Mouse (Mus musculus): ENCODE data around the gene Aqp1. TPM values are rescaled to one million over a fixed set of nuclear protein-coding genes. Genes with fewer than 3 reads are reported as not detected.

Gene Aqp1
- total and polyA plus RNA-seq, 3 experiments, result 57.2 to 95.3 TPM; not detected in 1

- Histone ChIP-seq H3K79me2 (ENCODE audit: control insufficient read depth, insufficient read depth, low read length, poor library complexity) (no peaks in the 10 kb centered on the region), H3K27ac (ENCODE audit: control insufficient read depth, low read depth, low read length) (no peak overlapping the region), H3K36me3 (ENCODE audit: control insufficient read depth in 1 of 2, insufficient read depth in 2 of 2, low read length in 2 of 2) (no peaks in the 10 kb centered on the region), H3K4me3 (ENCODE audit: control insufficient read depth in 1 of 2, insufficient read depth in 1 of 2, low read depth in 2 of 2, low read length in 2 of 2) (no peak overlapping the region), H3K4me1 (ENCODE audit: control insufficient read depth in 1 of 2, insufficient read depth in 2 of 2, low read length in 2 of 2) (no peaks in the 10 kb centered on the region), H3K9me3 (replicated peaks; ENCODE audit: insufficient read depth, low read length) (no peaks in the 10 kb centered on the region), H3K27me3 (ENCODE audit: control insufficient read depth in 1 of 2, insufficient read depth in 2 of 2, low read length in 2 of 2) (no peaks in the 10 kb centered on the region), H3K9ac (ENCODE audit: control insufficient read depth, low read depth, low read length, poor library complexity, severe bottlenecking) (no peak overlapping the region)
- no peak for DNase-seq (ENCODE audit: low read depth, low spot score)
- TF ChIP-seq MYB (IDR thresholded peaks at IDR 0.05; ENCODE audit: low read depth, low read length) (no peak), USF2 (IDR thresholded peaks at IDR 0.05; ENCODE audit: borderline replicate concordance in 1 of 2, insufficient read depth in 1 of 2, low read depth in 1 of 2, low read length in 2 of 2) (no peak), USF1 (IDR thresholded peaks at IDR 0.05; ENCODE audit: low read depth, low read length) (no peak), NELFE (IDR thresholded peaks at IDR 0.05; ENCODE audit: low read depth, low read length) (no peak), ETS1 (IDR thresholded peaks at IDR 0.05; ENCODE audit: low read depth, low read length) (no peak), RAD21 (IDR thresholded peaks at IDR 0.05; ENCODE audit: low read depth, low read length) (no peak), EP300 (IDR thresholded peaks at IDR 0.05; ENCODE audit: low read depth in 1 of 2, low read length in 2 of 2) (no peak), SMC3 (IDR thresholded peaks at IDR 0.05; ENCODE audit: low read depth, low read length) (no peak), UBTF (IDR thresholded peaks at IDR 0.05; ENCODE audit: borderline replicate concordance, insufficient read depth, low read depth, low read length) (no peak), ZNF384 (IDR thresholded peaks at IDR 0.05; ENCODE audit: low read depth, low read length) (no peak), MAZ (IDR thresholded peaks at IDR 0.05; ENCODE audit: low read depth, low read length) (no peak)
Observed at GRCm38 (mm10) chr6:55388546-55389169, 52.4 kb downstream of the Aqp1 start.

- H3K27me3 ChIP-seq (ENCODE audit: control insufficient read depth in 1 of 2, insufficient read depth in 2 of 2, low read length in 2 of 2), result no peaks in the 10 kb centered on the region
Observed at GRCm38 (mm10) chr6:55389321-55389720, 53.1 kb downstream of the Aqp1 start.

GRCm38 (mm10) chr6:55391814-55392213 lies 55.6 kb downstream of the Aqp1 start:
- Histone ChIP-seq H3K27me3 (ENCODE audit: control insufficient read depth in 1 of 2, insufficient read depth in 2 of 2, low read length in 2 of 2) (no peaks in the 10 kb centered on the region), H3K36me3 (ENCODE audit: control insufficient read depth in 1 of 2, insufficient read depth in 2 of 2, low read length in 2 of 2) (no peaks in the 10 kb centered on the region), H3K9me3 (replicated peaks; ENCODE audit: insufficient read depth, low read length) (no peaks in the 10 kb centered on the region), H3K79me2 (ENCODE audit: control insufficient read depth, insufficient read depth, low read length, poor library complexity) (no peaks in the 10 kb centered on the region), H3K27ac (ENCODE audit: control insufficient read depth, low read depth, low read length) (no peak overlapping the region), H3K4me1 (ENCODE audit: control insufficient read depth in 1 of 2, insufficient read depth in 2 of 2, low read length in 2 of 2) (no peaks in the 10 kb centered on the region), H3K4me3 (ENCODE audit: control insufficient read depth in 1 of 2, insufficient read depth in 1 of 2, low read depth in 2 of 2, low read length in 2 of 2) (no peak overlapping the region), H3K9ac (ENCODE audit: control insufficient read depth, low read depth, low read length, poor library complexity, severe bottlenecking) (no peak overlapping the region)
- TF ChIP-seq KAT2A (conservative IDR thresholded peaks at IDR 0.05; ENCODE audit: low read depth, low read length) (no peak), NELFE (IDR thresholded peaks at IDR 0.05; ENCODE audit: low read depth, low read length) (no peak), GABPA (IDR thresholded peaks at IDR 0.05; ENCODE audit: low read depth, low read length) (no peak), ZMIZ1 (IDR thresholded peaks at IDR 0.05; ENCODE audit: low read depth, low read length) (no peak)
- DNase-seq (ENCODE audit: low read depth, low spot score), result no peak

More at GRCm38 (mm10) chr6:55389321-55389720, 53.1 kb downstream of the Aqp1 start:
- Histone ChIP-seq H3K36me3 (ENCODE audit: control insufficient read depth in 1 of 2, insufficient read depth in 2 of 2, low read length in 2 of 2) (no peaks in the 10 kb centered on the region), H3K79me2 (ENCODE audit: control insufficient read depth, insufficient read depth, low read length, poor library complexity) (no peaks in the 10 kb centered on the region), H3K4me3 (ENCODE audit: control insufficient read depth in 1 of 2, insufficient read depth in 1 of 2, low read depth in 2 of 2, low read length in 2 of 2) (no peak overlapping the region), H3K9ac (ENCODE audit: control insufficient read depth, low read depth, low read length, poor library complexity, severe bottlenecking) (no peak overlapping the region), H3K9me3 (replicated peaks; ENCODE audit: insufficient read depth, low read length) (no peaks in the 10 kb centered on the region), H3K27ac (ENCODE audit: control insufficient read depth, low read depth, low read length) (no peak overlapping the region), H3K4me1 (ENCODE audit: control insufficient read depth in 1 of 2, insufficient read depth in 2 of 2, low read length in 2 of 2) (no peaks in the 10 kb centered on the region)
- TF ChIP-seq RAD21 (IDR thresholded peaks at IDR 0.05; ENCODE audit: low read depth, low read length) (no peak), MAX (IDR thresholded peaks at IDR 0.05; ENCODE audit: low read length) (no peak), MXI1 (IDR thresholded peaks at IDR 0.05; ENCODE audit: low read depth, low read length) (no peak), POLR2AphosphoS5 (IDR thresholded peaks at IDR 0.05; ENCODE audit: borderline replicate concordance, low read depth, low read length) (no peak), TCF12 (IDR thresholded peaks at IDR 0.05; ENCODE audit: low read depth, low read length) (no peak), CHD1 (IDR thresholded peaks at IDR 0.05; ENCODE audit: low read depth, low read length) (no peak)
- no peak for DNase-seq (ENCODE audit: low read depth, low spot score)

All from MEL (cell line).